Mouse (Mus musculus) small intestine, adult 2 months (tissue): Measurements from ENCODE around the gene Clca3a2. TPM values are rescaled to one million over a fixed set of nuclear protein-coding genes. Genes with fewer than 3 reads are reported as not detected.
"Not testable (repeated sequence)": the region's sequence is repeated elsewhere in the genome, so short reads cannot be mapped to it uniquely, and the experiment has no call there.

Experiments
- H3K27ac ChIP-seq: fragments of 200-500 bp; 2 replicates; pipeline ENCODE4 v1.5.1; 2012; ENCODE audit warnings: low read depth, low read length, control low read depth, inconsistent platforms; ENCODE audit not compliant: insufficient read depth
- H3K27me3 ChIP-seq: fragments of 200-500 bp; 2 replicates; pipeline ENCODE4 v1.6.1; 2012; ENCODE audit warnings: mild to moderate bottlenecking, moderate library complexity, low read length, inconsistent platforms; ENCODE audit not compliant: control insufficient read depth, insufficient read depth
- H3K36me3 ChIP-seq: fragments of 200-500 bp; 2 replicates; pipeline ENCODE4 v1.6.1; 2012; ENCODE audit warnings: mild to moderate bottlenecking, low read length, control low read depth, inconsistent platforms; ENCODE audit not compliant: control insufficient read depth, insufficient read depth
- H3K4me1 ChIP-seq: fragments of 200-500 bp; 2 replicates; pipeline ENCODE4 v1.6.1; 2012; ENCODE audit warnings: low read length, inconsistent platforms, mixed read lengths; ENCODE audit not compliant: control insufficient read depth, insufficient read depth, insufficient read length
- H3K4me3 ChIP-seq: fragments of 200-500 bp; 2 replicates; pipeline ENCODE4 v1.5.1; 2012; ENCODE audit warnings: low read depth, mild to moderate bottlenecking, control low read depth, inconsistent platforms, low read length, moderate library complexity
- CTCF ChIP-seq: fragments of 200-500 bp; IDR thresholded peaks from 2 replicates; pipeline ENCODE4 v1.5.1; 2012; ENCODE audit warnings: low read depth, mild to moderate bottlenecking, control low read depth, inconsistent platforms, low read length, moderate library complexity, mixed read lengths; ENCODE audit not compliant: insufficient replicate concordance, insufficient read length; ENCODE audit errors: extremely low read depth
- POLR2A ChIP-seq: fragments of 200-500 bp; IDR thresholded peaks from 2 replicates; pipeline ENCODE4 v1.6.1; 2012; ENCODE audit warnings: low read depth, mild to moderate bottlenecking, control low read depth, inconsistent platforms, low read length, moderate library complexity
- WGBS: fragments of 180-500 bp; shearing (Covaris S2); methylation state at CpG from one replicate; pipeline ENCODE4 v1.1.7; 2018; 5-methylcytosine and 5-hydroxymethylcytosine counted together
- polyA plus RNA-seq: library from polyadenylated mRNA; depleted of rRNA; stranded (reverse); fragments of >200 nt; gene quantifications from 2 replicates; pipeline ENCODE4 v1.2.3, GENCODE M21; 2012; rRNA removed

The Clca3a2 gene
- polyA plus RNA-seq, 1 experiment, result 4.4 TPM

- Histone ChIP-seq H3K36me3 (0 out of 2 replicates have a peak, but pooled peaks cover 1% of the 10 kb centered on the region), H3K27me3 (no peaks in the 10 kb centered on the region), H3K27ac (peak within 1 kb of the TSS; percentile 75), H3K4me3 (peak within 1 kb of the TSS; percentile 50), H3K4me1 (peaks cover 4% of the 10 kb centered on the region; the same call in 1 of the 2 replicates)
- TF ChIP-seq CTCF, result no peak
- no peak for TF ChIP-seq POLR2A
- 16% methylated on average over 11 of the region's 11 CpGs for WGBS
These were observed 58.5 kb downstream of the Clca3a2 start, which contains the start of gene Clca3a1 for GRCm38 (mm10) chr3:144760592-144761309. TSS of gene Clca3a1 (minus strand) at chr3:144760977.

- Histone ChIP-seq H3K27ac (no peak overlapping the region), H3K36me3 (0 out of 2 replicates have a peak, but pooled peaks cover 3% of the 10 kb centered on the region), H3K27me3 (no peaks in the 10 kb centered on the region), H3K4me1 (peaks cover 4% of the 10 kb centered on the region; the same call in 1 of the 2 replicates), H3K4me3 (no peak overlapping the region)
- WGBS, result 21% methylated on average over 3 of the region's 3 CpGs
- no peak for TF ChIP-seq CTCF
- no peak for TF ChIP-seq POLR2A
These were observed 59.6 kb downstream of the Clca3a2 start for GRCm38 (mm10) chr3:144759719-144760118.

GRCm38 (mm10) chr3:144756103-144756502 lies 63.2 kb downstream of the Clca3a2 start:
- H3K36me3 ChIP-seq, H3K4me1 ChIP-seq, H3K27me3 ChIP-seq, H3K27ac ChIP-seq, H3K4me3 ChIP-seq: not testable (repeated sequence)
- WGBS, result 90% methylated on average over 8 of the region's 8 CpGs

GRCm38 (mm10) chr3:144753120-144753519 lies 66.2 kb downstream of the Clca3a2 start:
- Histone ChIP-seq H3K27me3 (no peaks in the 10 kb centered on the region), H3K36me3 (0 out of 2 replicates have a peak, but pooled peaks cover 4% of the 10 kb centered on the region), H3K4me1 (no peaks in the 10 kb centered on the region), H3K27ac (no peak overlapping the region), H3K4me3 (no peak overlapping the region)
- TF ChIP-seq CTCF (peak; percentile 67; the same call in 1 of the 2 replicates), POLR2A (no peak)
- 5% methylated on average over 2 of the region's 2 CpGs for WGBS

GRCm38 (mm10) chr3:144749062-144749963 lies 70.0 kb downstream of the Clca3a2 start:
- H3K27ac ChIP-seq, H3K27me3 ChIP-seq, H3K36me3 ChIP-seq, H3K4me3 ChIP-seq, H3K4me1 ChIP-seq: not testable (repeated sequence)
- WGBS, result 87% methylated on average over 20 of the region's 21 CpGs

- H3K27me3 ChIP-seq, H3K4me1 ChIP-seq, H3K27ac ChIP-seq, H3K36me3 ChIP-seq, H3K4me3 ChIP-seq: not testable (repeated sequence)
- 54% methylated on average over 3 of the region's 3 CpGs for WGBS
These were observed 71.6 kb downstream of the Clca3a2 start for GRCm38 (mm10) chr3:144747706-144748105.

Other genes starting within 250 kb of the Clca3a2 start
- 1.3 and 2.3 TPM in 2 replicates for gene Hs2st1, start 249.3 kb downstream of the Clca3a2 start, polyA plus RNA-seq
- gene Selenof, start 249.2 kb downstream of the Clca3a2 start, polyA plus RNA-seq, result 44.9 and 74.2 TPM in 2 replicates
- 9.2 and 21.5 TPM in 2 replicates for gene Sh3glb1, start 99.2 kb downstream of the Clca3a2 start, polyA plus RNA-seq
- 0.88 and 4.2 TPM in 2 replicates for gene Clca3a1, start 58.5 kb downstream of the Clca3a2 start, polyA plus RNA-seq
- 20.7 and 44.3 TPM in 2 replicates for gene Clca3b, start 29.9 kb upstream of the Clca3a2 start, polyA plus RNA-seq
- 35.3 and 199 TPM in 2 replicates for gene Clca4b, start 113.0 kb upstream of the Clca3a2 start, polyA plus RNA-seq
- 8.9 and 175 TPM in 2 replicates for gene Clca4a, start 155.6 kb upstream of the Clca3a2 start, polyA plus RNA-seq
- 108 and 251 TPM in 2 replicates for gene Clca1, start 213.3 kb upstream of the Clca3a2 start, polyA plus RNA-seq